Mouse (Mus musculus): ENCODE data around the gene Tmem184a. TPM values are rescaled to one million over a fixed set of nuclear protein-coding genes. Genes with fewer than 3 reads are reported as not detected.

The Tmem184a gene
- total RNA-seq, 1 experiment, result 2.7 TPM

DNA sequence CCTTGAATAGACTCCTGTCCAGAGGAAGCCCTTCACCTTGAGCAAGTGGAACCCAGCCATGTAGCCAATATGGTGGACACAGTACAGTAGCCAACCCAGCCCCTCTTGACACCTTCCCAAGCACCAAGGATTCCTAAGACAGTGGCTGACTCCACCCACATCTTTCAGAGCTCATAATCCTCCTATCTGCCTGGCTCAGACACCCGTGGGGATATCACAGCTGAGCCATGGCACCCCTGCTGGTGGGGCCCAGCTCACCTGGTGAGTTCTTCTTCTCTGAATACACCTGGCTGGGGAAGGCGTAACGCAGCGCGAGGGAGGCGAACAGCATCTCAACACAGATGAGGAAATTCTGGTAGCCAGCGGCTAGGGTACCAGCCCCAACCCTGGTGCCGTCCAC, 13.8 kb downstream of the Tmem184a start:
- no peak overlapping the region for H3K9ac ChIP-seq (ENCODE audit: insufficient read depth, low read depth, low read length, poor library complexity, severe bottlenecking)
- H3K36me3 ChIP-seq (ENCODE audit: control insufficient read depth, insufficient read depth, low read length, poor library complexity, severe bottlenecking), result peaks cover 4% of the 10 kb centered on the region
- H3K4me3 ChIP-seq (ENCODE audit: insufficient read depth in 1 of 2, low read depth in 1 of 2, low read length in 2 of 2, poor library complexity in 1 of 2, severe bottlenecking in 1 of 2), result no peak overlapping the region
- H3K4me1 ChIP-seq (ENCODE audit: control insufficient read depth in 2 of 2, insufficient read depth in 2 of 2, low read length in 2 of 2, poor library complexity in 1 of 2), result peaks cover 0 to 12% of the 10 kb centered on the region in 2 experiments; a peak in 2 of 4 replicates
- DNase-seq (ENCODE audit: low read depth, low spot score), result no peak
- H3K9me3 ChIP-seq (ENCODE audit: control insufficient read depth, insufficient read depth, low read depth, low read length), result no peaks in the 10 kb centered on the region
- no peak overlapping the region for H3K27ac ChIP-seq (ENCODE audit: insufficient read depth, low read depth, low read length, poor library complexity, severe bottlenecking)
- in situ Hi-C loops (cut with MboI; ENCODE audit: low sequenced_read_pairs in 2 of 2, unreplicated experiment in 2 of 2), result no loop called here
- TF ChIP-seq ZNF384 (IDR thresholded peaks at IDR 0.05; ENCODE audit: low read depth, low read length) (no peak), CHD2 (IDR thresholded peaks at IDR 0.05; ENCODE audit: low read depth, low read length) (no peak), MAFK (IDR thresholded peaks at IDR 0.05; ENCODE audit: insufficient read depth, low read depth, low read length) (no peak), HCFC1 (IDR thresholded peaks at IDR 0.05; ENCODE audit: borderline replicate concordance, insufficient read depth, low read length) (no peak), ZC3H11A (IDR thresholded peaks at IDR 0.05; ENCODE audit: borderline replicate concordance, low read depth, low read length) (no peak)

- H3K27ac ChIP-seq (ENCODE audit: insufficient read depth, low read depth, low read length, poor library complexity, severe bottlenecking), result no peak overlapping the region
- no peak for TF ChIP-seq ZNF384 (IDR thresholded peaks at IDR 0.05; ENCODE audit: low read depth, low read length)
- peaks cover 0 to 12% of the 10 kb centered on the region in 2 experiments; a peak in 2 of 4 replicates for H3K4me1 ChIP-seq (ENCODE audit: control insufficient read depth in 2 of 2, insufficient read depth in 2 of 2, low read length in 2 of 2, poor library complexity in 1 of 2)
- no peaks in the 10 kb centered on the region for H3K9me3 ChIP-seq (ENCODE audit: control insufficient read depth, insufficient read depth, low read depth, low read length)
- in situ Hi-C loops (cut with MboI; ENCODE audit: low sequenced_read_pairs in 2 of 2, unreplicated experiment in 2 of 2), result no loop called here
- DNase-seq (ENCODE audit: low read depth, low spot score), result no peak
- H3K9ac ChIP-seq (ENCODE audit: insufficient read depth, low read depth, low read length, poor library complexity, severe bottlenecking), result no peak overlapping the region
- H3K36me3 ChIP-seq (ENCODE audit: control insufficient read depth, insufficient read depth, low read length, poor library complexity, severe bottlenecking), result peaks cover 17% of the 10 kb centered on the region
- no peak overlapping the region for H3K4me3 ChIP-seq (ENCODE audit: insufficient read depth in 1 of 2, low read depth in 1 of 2, low read length in 2 of 2, poor library complexity in 1 of 2, severe bottlenecking in 1 of 2)
Measured at GRCm38 (mm10) chr5:139804573-139805111, 15.1 kb downstream of the Tmem184a start.

DNA sequence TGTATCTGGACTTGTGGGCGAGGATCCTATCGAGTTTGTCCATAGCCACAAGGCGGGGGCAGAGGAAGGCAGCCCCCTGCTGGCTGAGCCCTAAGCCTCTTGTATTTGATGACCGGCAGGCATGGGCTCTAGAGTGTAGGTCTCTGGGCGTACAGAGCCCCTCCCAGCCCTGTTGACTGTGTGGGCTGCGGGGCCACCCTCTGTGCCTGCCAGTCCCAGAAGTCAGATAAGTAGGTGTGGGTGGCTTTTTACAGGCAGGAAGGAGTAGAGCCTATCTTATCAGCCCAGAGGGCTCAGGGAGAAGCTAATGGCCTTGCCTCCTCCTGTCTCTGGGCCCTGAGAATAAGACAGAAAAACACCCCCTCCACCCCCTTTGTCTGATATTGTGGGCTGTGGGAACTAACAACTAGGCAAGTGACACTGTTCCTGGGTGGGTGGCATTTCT, 15.6 kb downstream of the Tmem184a start:
- Histone ChIP-seq H3K4me3 (ENCODE audit: insufficient read depth in 1 of 2, low read depth in 1 of 2, low read length in 2 of 2, poor library complexity in 1 of 2, severe bottlenecking in 1 of 2) (no peak overlapping the region; a peak in 1 of 4 replicates), H3K9me3 (ENCODE audit: control insufficient read depth, insufficient read depth, low read depth, low read length) (no peaks in the 10 kb centered on the region), H3K4me1 (ENCODE audit: control insufficient read depth in 2 of 2, insufficient read depth in 2 of 2, low read length in 2 of 2, poor library complexity in 1 of 2) (peaks cover 0 to 12% of the 10 kb centered on the region in 2 experiments; a peak in 2 of 4 replicates), H3K9ac (ENCODE audit: insufficient read depth, low read depth, low read length, poor library complexity, severe bottlenecking) (no peak overlapping the region), H3K36me3 (ENCODE audit: control insufficient read depth, insufficient read depth, low read length, poor library complexity, severe bottlenecking) (peaks cover 19% of the 10 kb centered on the region), H3K27ac (ENCODE audit: insufficient read depth, low read depth, low read length, poor library complexity, severe bottlenecking) (no peak overlapping the region)
- in situ Hi-C loops (cut with MboI; ENCODE audit: low sequenced_read_pairs in 2 of 2, unreplicated experiment in 2 of 2), result no loop called here
- TF ChIP-seq HCFC1 (IDR thresholded peaks at IDR 0.05; ENCODE audit: borderline replicate concordance, insufficient read depth, low read length) (0 out of 2 replicates have a peak, but pooled peaks have one; percentile 0), CHD2 (IDR thresholded peaks at IDR 0.05; ENCODE audit: low read depth, low read length) (no peak), ZNF384 (IDR thresholded peaks at IDR 0.05; ENCODE audit: low read depth, low read length) (no peak), MAFK (IDR thresholded peaks at IDR 0.05; ENCODE audit: insufficient read depth, low read depth, low read length) (no peak)
- no peak for DNase-seq (ENCODE audit: low read depth, low spot score)

DNA sequence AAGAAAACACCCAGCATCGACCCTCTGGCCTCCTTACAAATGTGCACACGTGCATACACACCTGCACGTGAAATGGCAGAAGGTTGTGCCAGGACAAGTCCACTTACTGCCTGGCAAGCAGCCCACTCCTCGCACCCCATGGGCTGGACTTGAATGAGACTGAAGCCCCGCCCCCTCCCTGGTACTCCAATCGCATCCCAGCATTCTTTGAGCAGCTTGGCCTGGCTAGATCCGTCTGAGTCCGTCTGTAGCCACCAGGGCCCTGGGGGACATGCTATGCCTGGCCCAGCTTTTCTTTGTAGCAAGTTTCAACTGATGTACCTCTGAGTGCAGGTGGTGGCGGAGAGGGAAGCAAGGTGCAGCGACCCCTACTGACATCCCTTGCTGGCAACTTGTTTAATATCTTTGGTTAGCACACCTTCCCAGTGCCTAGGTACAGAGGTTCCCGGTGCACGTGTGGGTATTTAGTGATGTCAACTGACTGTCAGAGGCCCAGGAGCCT, 16.1 kb downstream of the Tmem184a start:
- Histone ChIP-seq H3K36me3 (ENCODE audit: control insufficient read depth, insufficient read depth, low read length, poor library complexity, severe bottlenecking) (peaks cover 19% of the 10 kb centered on the region), H3K4me3 (ENCODE audit: insufficient read depth in 1 of 2, low read depth in 1 of 2, low read length in 2 of 2, poor library complexity in 1 of 2, severe bottlenecking in 1 of 2) (no peak overlapping the region; a peak in 1 of 4 replicates), H3K9ac (ENCODE audit: insufficient read depth, low read depth, low read length, poor library complexity, severe bottlenecking) (no peak overlapping the region), H3K4me1 (ENCODE audit: control insufficient read depth in 2 of 2, insufficient read depth in 2 of 2, low read length in 2 of 2, poor library complexity in 1 of 2) (peaks cover 0 to 12% of the 10 kb centered on the region in 2 experiments; a peak in 2 of 4 replicates), H3K27ac (ENCODE audit: insufficient read depth, low read depth, low read length, poor library complexity, severe bottlenecking) (no peak overlapping the region), H3K9me3 (ENCODE audit: control insufficient read depth, insufficient read depth, low read depth, low read length) (no peaks in the 10 kb centered on the region)
- peak; percentile 46 for DNase-seq (ENCODE audit: low read depth, low spot score)
- in situ Hi-C loops (cut with MboI; ENCODE audit: low sequenced_read_pairs in 2 of 2, unreplicated experiment in 2 of 2), result no loop called here
- no peak for TF ChIP-seq MAFK (IDR thresholded peaks at IDR 0.05; ENCODE audit: insufficient read depth, low read depth, low read length)
- TF ChIP-seq HCFC1 (IDR thresholded peaks at IDR 0.05; ENCODE audit: borderline replicate concordance, insufficient read depth, low read length), result 0 out of 2 replicates have a peak, but pooled peaks have one; percentile 24

DNA sequence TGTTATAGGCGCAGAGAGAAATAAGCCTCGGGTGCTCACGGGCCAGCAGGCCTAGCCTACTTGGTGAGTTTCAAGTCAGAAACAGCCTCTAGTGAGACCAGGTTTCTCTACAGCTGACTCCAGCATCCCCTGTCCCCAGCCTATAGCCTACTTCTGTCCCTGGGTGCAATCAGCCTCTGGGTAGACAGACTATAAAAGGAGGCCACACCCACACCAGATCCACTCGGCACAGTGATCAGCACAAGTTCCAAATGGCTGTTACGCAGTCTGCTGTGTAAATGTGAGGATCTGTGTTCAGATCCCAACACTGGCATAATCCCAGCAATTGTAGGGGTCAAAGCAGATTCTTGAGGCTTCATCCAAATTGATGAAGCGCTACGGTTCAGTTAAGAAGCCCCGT, 16.6 kb downstream of the Tmem184a start:
- H3K9me3 ChIP-seq (ENCODE audit: control insufficient read depth, insufficient read depth, low read depth, low read length), result no peaks in the 10 kb centered on the region
- H3K9ac ChIP-seq (ENCODE audit: insufficient read depth, low read depth, low read length, poor library complexity, severe bottlenecking), result no peak overlapping the region
- in situ Hi-C loops (cut with MboI; ENCODE audit: low sequenced_read_pairs in 2 of 2, unreplicated experiment in 2 of 2), result no loop called here
- H3K4me3 ChIP-seq (ENCODE audit: insufficient read depth in 1 of 2, low read depth in 1 of 2, low read length in 2 of 2, poor library complexity in 1 of 2, severe bottlenecking in 1 of 2), result no peak overlapping the region
- TF ChIP-seq HCFC1 (IDR thresholded peaks at IDR 0.05; ENCODE audit: borderline replicate concordance, insufficient read depth, low read length), result no peak
- TF ChIP-seq MAFK (IDR thresholded peaks at IDR 0.05; ENCODE audit: insufficient read depth, low read depth, low read length), result no peak
- no peak for TF ChIP-seq ZNF384 (IDR thresholded peaks at IDR 0.05; ENCODE audit: low read depth, low read length)
- TF ChIP-seq CHD2 (IDR thresholded peaks at IDR 0.05; ENCODE audit: low read depth, low read length), result no peak
- TF ChIP-seq ZC3H11A (IDR thresholded peaks at IDR 0.05; ENCODE audit: borderline replicate concordance, low read depth, low read length), result no peak
- H3K27ac ChIP-seq (ENCODE audit: insufficient read depth, low read depth, low read length, poor library complexity, severe bottlenecking), result no peak overlapping the region
- H3K36me3 ChIP-seq (ENCODE audit: control insufficient read depth, insufficient read depth, low read length, poor library complexity, severe bottlenecking), result peaks cover 19% of the 10 kb centered on the region
- DNase-seq (ENCODE audit: low read depth, low spot score), result no peak
- H3K4me1 ChIP-seq (ENCODE audit: control insufficient read depth in 2 of 2, insufficient read depth in 2 of 2, low read length in 2 of 2, poor library complexity in 1 of 2), result peaks cover 0 to 9% of the 10 kb centered on the region in 2 experiments; a peak in 2 of 4 replicates
